Mouse (Mus musculus) stomach, postnatal 0 days (tissue): ENCODE measurements around the gene Ptpn22.

ENCODE experiments used
- CTCF ChIP-seq: IDR thresholded peaks from 2 replicates; pipeline ENCODE4 v1.5.1; 2016; ENCODE audit warnings: antibody characterized with exemption, low read depth, mild to moderate bottlenecking, moderate library complexity
- EP300 ChIP-seq: optimal IDR thresholded peaks from 2 replicates; pipeline ENCODE3; 2016; ENCODE audit warnings: antibody characterized with exemption

DNA sequence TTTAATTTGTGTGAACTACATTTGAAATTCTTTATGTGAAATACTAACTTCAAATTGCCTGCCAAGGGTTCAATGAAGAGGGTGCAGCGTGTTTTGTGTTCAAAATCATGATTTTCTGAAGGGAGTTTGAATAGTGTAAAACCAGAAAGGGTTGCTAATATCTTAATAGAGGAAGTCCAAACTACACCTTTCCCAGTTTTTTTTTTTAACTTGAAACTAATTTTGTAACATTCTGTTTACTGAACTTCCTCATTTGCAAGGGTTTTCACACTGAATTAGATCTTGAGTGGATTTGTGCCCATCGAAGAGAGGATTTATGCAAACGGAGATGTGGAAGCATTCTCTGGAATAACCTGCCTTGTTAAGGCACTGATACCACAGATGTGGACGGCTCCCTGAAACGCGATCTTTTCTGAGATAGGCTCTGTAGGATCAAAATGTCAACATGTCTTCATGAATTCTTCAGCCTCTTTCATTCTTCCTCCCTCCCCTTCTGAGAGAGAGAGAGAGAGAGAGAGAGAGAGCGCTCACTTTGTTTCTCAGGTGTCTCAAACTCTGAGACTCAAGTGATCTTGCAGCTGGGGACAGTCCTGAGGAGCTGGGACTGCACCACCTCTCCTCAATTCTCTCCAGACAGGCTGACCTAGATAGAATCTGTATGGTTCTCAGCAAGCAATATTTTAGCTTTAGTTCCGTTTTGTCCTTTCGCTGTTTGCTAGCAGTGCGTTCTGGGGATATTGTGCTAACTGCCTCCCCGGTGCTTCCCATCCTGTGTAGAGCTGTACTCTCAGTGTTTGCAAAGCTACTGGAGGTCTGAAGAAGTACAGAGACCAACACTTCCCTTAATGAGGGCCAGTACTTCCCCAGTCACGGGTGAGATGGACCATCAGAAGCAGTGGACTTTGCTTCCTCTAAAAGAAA lies at the start of gene Ptpn22:
- TF ChIP-seq EP300 (no peak), CTCF (no peak)
